ENCODE assay signal across 9 mouse cellular contexts in the genomic region with DNA sequence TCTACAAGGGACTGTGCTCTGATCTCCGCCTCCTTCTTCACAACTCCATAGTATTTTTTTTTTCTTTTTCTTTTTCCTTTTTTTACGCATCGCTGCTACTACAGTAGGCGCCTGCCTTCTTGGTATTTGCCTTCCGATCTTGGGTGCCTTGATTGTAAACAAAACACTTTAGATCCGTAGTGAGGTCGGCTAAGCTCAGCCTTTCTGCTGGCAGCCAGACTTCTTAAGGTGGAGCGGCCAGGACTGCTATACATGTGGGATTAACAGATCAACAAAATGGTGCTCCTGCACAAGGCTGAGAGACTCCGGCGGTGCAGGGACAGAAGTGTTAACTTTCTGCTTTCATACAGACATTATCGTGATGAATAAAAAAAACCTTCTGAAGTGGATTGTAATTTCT. TPM values are rescaled to one million over a fixed set of nuclear protein-coding genes. Genes with fewer than 3 reads are reported as not detected.
A peak's percentile ranks its signal among the peaks of the same experiment; 100 is the strongest.
DNase-seq lines count a peak whose midpoint lies in the region; ATAC-seq lines count a peak whose summit lies in the region.
"Had no signal": no experiment of that assay in that cellular context is flagged by ENCODE, and none has a peak within 500 bp of the region (broad histone marks: within the 10 kb centered on the region; RNA-seq: fewer than 3 reads in every experiment).

No protein-coding gene starts in this region.

- H3K4me1 ChIP-seq in forebrain, embryonic 16.5 days (replicated peaks; ENCODE audit: control insufficient read depth, insufficient read depth, low read length), result peaks cover 19% of the 10 kb centered on the region
- peaks cover 15% of the 10 kb centered on the region for H3K4me1 ChIP-seq in hindbrain, embryonic 14.5 days (replicated peaks; ENCODE audit: control insufficient read depth, insufficient read depth, low read length)
- peaks cover 29% of the 10 kb centered on the region for H3K4me1 ChIP-seq in limb, embryonic 10.5 days
- H3K4me1 ChIP-seq in midbrain, embryonic 11.5 days (ENCODE audit: control insufficient read depth, insufficient read depth, low read length), result peaks cover 15% of the 10 kb centered on the region

- H3K36me3 ChIP-seq in forebrain, embryonic 16.5 days (ENCODE audit: control insufficient read depth, insufficient read depth), result no peaks in the 10 kb centered on the region
- H3K36me3 ChIP-seq in hindbrain, embryonic 14.5 days (replicated peaks; ENCODE audit: control insufficient read depth, insufficient read depth), result no peaks in the 10 kb centered on the region
- H3K36me3 ChIP-seq in limb, embryonic 10.5 days, result 0 out of 2 replicates have a peak, but pooled peaks cover 3% of the 10 kb centered on the region
- no peaks in the 10 kb centered on the region for H3K36me3 ChIP-seq in midbrain, embryonic 11.5 days (ENCODE audit: control insufficient read depth, insufficient read depth, low read length)
- 0 out of 2 replicates have a peak, but pooled peaks cover under 1% of the 10 kb centered on the region for H3K36me3 ChIP-seq in splenic B cell, adult 2 months (ENCODE audit: control insufficient read depth, insufficient read depth, low read length, poor library complexity, severe bottlenecking)

- H3K27me3 ChIP-seq in forebrain, embryonic 16.5 days (replicated peaks; ENCODE audit: control insufficient read depth, insufficient read depth, low read length), result no peaks in the 10 kb centered on the region
- H3K27me3 ChIP-seq in hindbrain, embryonic 14.5 days (ENCODE audit: control insufficient read depth, insufficient read depth, low read length), result 0 out of 2 replicates have a peak, but pooled peaks cover 4% of the 10 kb centered on the region
- H3K27me3 ChIP-seq in limb, embryonic 10.5 days (ENCODE audit: low read depth, poor library complexity, severe bottlenecking), result peaks cover 16% of the 10 kb centered on the region
- no peaks in the 10 kb centered on the region for H3K27me3 ChIP-seq in midbrain, embryonic 11.5 days (ENCODE audit: control insufficient read depth, insufficient read depth, low read length)
- H3K27me3 ChIP-seq in splenic B cell, adult 2 months (ENCODE audit: control insufficient read depth, insufficient read depth, low read length, poor library complexity, severe bottlenecking), result no peaks in the 10 kb centered on the region
- H3K27me3 ChIP-seq: Patski had no signal

- H3K9ac ChIP-seq in forebrain, embryonic 16.5 days (replicated peaks; ENCODE audit: low read depth, low read length), result peak overlapping the region; percentile 43; the same call in 1 of the 2 replicates
- H3K9ac ChIP-seq in hindbrain, embryonic 14.5 days, result peak overlapping the region; percentile 10; the same call in 1 of the 2 replicates
- H3K9ac ChIP-seq in midbrain, embryonic 11.5 days (ENCODE audit: low read length), result peak overlapping the region; percentile 57

- peak; percentile 25; the same call in 1 of the 2 replicates for ATAC-seq in frontal cortex, adult (ENCODE audit: low TSS enrichment)
- ATAC-seq in forebrain, embryonic 16.5 days, result no peak
- ATAC-seq in hindbrain, embryonic 14.5 days (ENCODE audit: low FRiP score), result no peak
- ATAC-seq in midbrain, embryonic 11.5 days (ENCODE audit: low FRiP score), result no peak
- ATAC-seq: Patski had no signal

- peak overlapping the region; percentile 42 for H3K4me3 ChIP-seq in forebrain, embryonic 16.5 days (replicated peaks; ENCODE audit: low read length)
- peak overlapping the region; percentile 31 for H3K4me3 ChIP-seq in hindbrain, embryonic 14.5 days (replicated peaks; ENCODE audit: low read length)
- peak overlapping the region; percentile 49 for H3K4me3 ChIP-seq in limb, embryonic 10.5 days
- peak overlapping the region; percentile 33 for H3K4me3 ChIP-seq in midbrain, embryonic 11.5 days (ENCODE audit: low read depth, low read length)

- no peak for DNase-seq in frontal cortex, postnatal 25 days (ENCODE audit: low spot score in 2 of 2)
- peak; percentile 71 to 84 for DNase-seq in adrenal gland, postnatal 36 days
- DNase-seq in hindbrain, embryonic 14.5 days (ENCODE audit: low spot score), result peak; percentile 58
- peak; percentile 62 for DNase-seq in limb, embryonic 10.5 days (ENCODE audit: low spot score)
- DNase-seq in midbrain, embryonic 11.5 days (ENCODE audit: low spot score, missing footprints), result peak; percentile 94
- DNase-seq in splenic B cell, adult 2 months (ENCODE audit: low read depth, low spot score), result peak; percentile 47

- WGBS in forebrain, embryonic 16.5 days, result 1% methylated on average over 11 of the region's 11 CpGs
- WGBS in hindbrain, embryonic 14.5 days, result 1% methylated on average over 11 of the region's 11 CpGs
- WGBS in limb, embryonic 10.5 days, result 3% methylated on average over 11 of the region's 11 CpGs
- under 1% methylated on average over 11 of the region's 11 CpGs for WGBS in midbrain, embryonic 11.5 days

- H3K4me2 ChIP-seq in forebrain, embryonic 16.5 days (ENCODE audit: low read length), result peak overlapping the region; percentile 63
- peak overlapping the region; percentile 60 for H3K4me2 ChIP-seq in hindbrain, embryonic 14.5 days (replicated peaks)
- H3K4me2 ChIP-seq in midbrain, embryonic 11.5 days, result peak overlapping the region; percentile 72

- no peaks in the 10 kb centered on the region for H3K9me3 ChIP-seq in forebrain, embryonic 16.5 days (ENCODE audit: control insufficient read depth, low read length)
- no peaks in the 10 kb centered on the region for H3K9me3 ChIP-seq in hindbrain, embryonic 14.5 days (ENCODE audit: control insufficient read depth, low read length)
- no peaks in the 10 kb centered on the region for H3K9me3 ChIP-seq in limb, embryonic 10.5 days (replicated peaks)
- H3K9me3 ChIP-seq in midbrain, embryonic 11.5 days (ENCODE audit: control insufficient read depth, low read length), result no peaks in the 10 kb centered on the region

- H3K27ac ChIP-seq in forebrain, embryonic 16.5 days (ENCODE audit: low read length), result no peak overlapping the region
- H3K27ac ChIP-seq in hindbrain, embryonic 14.5 days, result 0 out of 2 replicates have a peak overlapping the region, but pooled peaks have one; percentile 26
- H3K27ac ChIP-seq in limb, embryonic 10.5 days, result peak overlapping the region; percentile 66; the same call in 1 of the 2 replicates
- no peak overlapping the region for H3K27ac ChIP-seq in midbrain, embryonic 11.5 days (ENCODE audit: low read depth, low read length)

RNA-seq across cellular contexts. Expression of a gene that starts 3.1 kb away (rescaled TPM):
- 10 to 100 TPM; 35.3 to 74.4 TPM for total RNA-seq in adrenal gland, postnatal 36 days (2021)
- 39.4 and 50.8 TPM in 2 replicates for polyA plus RNA-seq in forebrain, embryonic 16.5 days (2015; fragmentation: Nextera tagmentation; extraction: Ambion mirVana)
- polyA plus RNA-seq in hindbrain, embryonic 14.5 days (2014; fragmentation: Nextera tagmentation; extraction: Ambion mirVana), result 18.5 and 19.0 TPM in 2 replicates
- 8.4 and 10.3 TPM in 2 replicates for polyA plus RNA-seq in limb, embryonic 10.5 days (2016; fragmentation: Nextera tagmentation; extraction: Ambion mirVana)
- polyA plus RNA-seq in midbrain, embryonic 11.5 days (2014; fragmentation: Nextera tagmentation; extraction: Ambion mirVana), result 27.8 and 28.0 TPM in 2 replicates

RNA-seq across cellular contexts. Expression of a gene that starts 18.7 kb away (rescaled TPM):
- 1 to 10 TPM; 5.7 to 6.9 TPM for total RNA-seq in adrenal gland, postnatal 36 days (2021)
- 44.4 and 48.9 TPM in 2 replicates for polyA plus RNA-seq in forebrain, embryonic 16.5 days (2015; fragmentation: Nextera tagmentation; extraction: Ambion mirVana)
- 34.0 and 37.1 TPM in 2 replicates for polyA plus RNA-seq in hindbrain, embryonic 14.5 days (2014; fragmentation: Nextera tagmentation; extraction: Ambion mirVana)
- polyA plus RNA-seq in limb, embryonic 10.5 days (2016; fragmentation: Nextera tagmentation; extraction: Ambion mirVana), result 7.8 and 9.7 TPM in 2 replicates
- polyA plus RNA-seq in midbrain, embryonic 11.5 days (2014; fragmentation: Nextera tagmentation; extraction: Ambion mirVana), result 35.3 and 36.9 TPM in 2 replicates

Comparison
In these comparisons a context has a peak if more than half of its experiments do, and no peak if none do; other contexts are left out.
1. DNase-seq: peak in adrenal gland, postnatal 36 days (2 of 2), hindbrain, embryonic 14.5 days (single experiment), limb, embryonic 10.5 days (single experiment), midbrain, embryonic 11.5 days (single experiment) and splenic B cell, adult 2 months (single experiment); none in frontal cortex, postnatal 25 days (0 of 2).
2. H3K27ac ChIP-seq: peak in hindbrain, embryonic 14.5 days (single experiment) and limb, embryonic 10.5 days (single experiment); none in forebrain, embryonic 16.5 days (single experiment) and midbrain, embryonic 11.5 days (single experiment).
3. Peak in every context shown above with its lines, with median percentiles within 50 percentile points of each other: H3K4me2 ChIP-seq, H3K4me3 ChIP-seq and H3K9ac ChIP-seq.